Comparison of ENCODE assay signal across 8 mouse cellular contexts in genomic region chr11:67921091-67921826, GRCm38 (mm10). TPM values are rescaled to one million over a fixed set of nuclear protein-coding genes. Genes with fewer than 3 reads are reported as not detected.
A peak's percentile ranks its signal among the peaks of the same experiment; 100 is the strongest.
DNase-seq lines count a peak whose midpoint lies in the region; ATAC-seq and TF ChIP-seq lines count a peak whose summit lies in the region.

No protein-coding gene starts in this region.

- no peak for TF ChIP-seq CTCF in E14TG2a.4 (conservative IDR thresholded peaks at IDR 0.05; ENCODE audit: low read length)
- 0 out of 2 replicates have a peak, but pooled peaks have one; percentile 16 for TF ChIP-seq CTCF in forebrain, postnatal 0 days (IDR thresholded peaks at IDR 0.05; ENCODE audit: low read depth)

- no peaks in the 10 kb centered on the region for H3K9me3 ChIP-seq in E14TG2a.4 (ENCODE audit: low read length)
- no peaks in the 10 kb centered on the region for H3K9me3 ChIP-seq in forebrain, postnatal 0 days (ENCODE audit: low read length)
- no peaks in the 10 kb centered on the region for H3K9me3 ChIP-seq in hindbrain, embryonic 10.5 days
- no peaks in the 10 kb centered on the region for H3K9me3 ChIP-seq in stomach, embryonic 14.5 days (ENCODE audit: control insufficient read depth, low read depth, low read length)

- H3K27me3 ChIP-seq in E14TG2a.4 (ENCODE audit: insufficient read depth, low read length): peaks cover 28% of the 10 kb centered on the region
- peaks cover 10% of the 10 kb centered on the region for H3K27me3 ChIP-seq in forebrain, postnatal 0 days (ENCODE audit: insufficient read depth, low read length)
- peaks cover 33% of the 10 kb centered on the region for H3K27me3 ChIP-seq in hindbrain, embryonic 10.5 days (ENCODE audit: insufficient read depth, poor library complexity, severe bottlenecking)
- no peaks in the 10 kb centered on the region for H3K27me3 ChIP-seq in stomach, embryonic 14.5 days (ENCODE audit: control insufficient read depth, insufficient read depth, low read length)

- peak; percentile 21 for ATAC-seq in forebrain, postnatal 0 days
- ATAC-seq in megakaryocyte progenitor cell, adult 5-6 weeks (replicated peaks; ENCODE audit: poor library complexity): peak; percentile 33
- peak; percentile 47 for ATAC-seq in stomach, embryonic 14.5 days (ENCODE audit: insufficient number of reproducible peaks, insufficient read depth, low FRiP score, low read depth)

- H3K27ac ChIP-seq in forebrain, postnatal 0 days (ENCODE audit: low read depth, low read length): peak overlapping the region; percentile 45
- H3K27ac ChIP-seq in hindbrain, embryonic 10.5 days: peak overlapping the region; percentile 87
- H3K27ac ChIP-seq in stomach, embryonic 14.5 days (ENCODE audit: low read length): peak overlapping the region; percentile 86

- WGBS in forebrain, postnatal 0 days: 3% methylated on average over 47 of the region's 47 CpGs
- WGBS in hindbrain, embryonic 10.5 days: under 1% methylated on average over 47 of the region's 47 CpGs
- WGBS in stomach, embryonic 14.5 days: 2% methylated on average over 47 of the region's 47 CpGs

- peak overlapping the region; percentile 95 for H3K4me3 ChIP-seq in E14TG2a.4 (replicated peaks; ENCODE audit: low read length)
- peak overlapping the region; percentile 70 for H3K4me3 ChIP-seq in forebrain, postnatal 0 days (ENCODE audit: low read depth, low read length)
- peak overlapping the region; percentile 88 for H3K4me3 ChIP-seq in hindbrain, embryonic 10.5 days
- peak overlapping the region; percentile 71 for H3K4me3 ChIP-seq in stomach, embryonic 14.5 days (ENCODE audit: low read depth, low read length)

- intact Hi-C loops in left cerebral cortex, postnatal 25 days (cut with DNase I): no loop called here

- no peaks in the 10 kb centered on the region for H3K36me3 ChIP-seq in E14TG2a.4 (ENCODE audit: insufficient read depth, low read length)
- H3K36me3 ChIP-seq in forebrain, postnatal 0 days (ENCODE audit: insufficient read depth): no peaks in the 10 kb centered on the region
- no peaks in the 10 kb centered on the region for H3K36me3 ChIP-seq in hindbrain, embryonic 10.5 days
- H3K36me3 ChIP-seq in stomach, embryonic 14.5 days (ENCODE audit: control insufficient read depth, insufficient read depth, low read length): no peaks in the 10 kb centered on the region

- H3K4me1 ChIP-seq in E14TG2a.4 (replicated peaks; ENCODE audit: low read depth, low read length): peaks cover 38% of the 10 kb centered on the region
- H3K4me1 ChIP-seq in forebrain, postnatal 0 days (ENCODE audit: insufficient read depth): no peaks in the 10 kb centered on the region
- peaks cover 23% of the 10 kb centered on the region for H3K4me1 ChIP-seq in hindbrain, embryonic 10.5 days (replicated peaks)
- H3K4me1 ChIP-seq in stomach, embryonic 14.5 days (ENCODE audit: control insufficient read depth, insufficient read depth, low read length): no peaks in the 10 kb centered on the region

- DNase-seq in adrenal gland, postnatal 10 days: peak; percentile 59
- peak; percentile 24 for DNase-seq in forebrain, postnatal 0 days
- peak; percentile 63 for DNase-seq in hindbrain, embryonic 10.5 days (ENCODE audit: low spot score)
- DNase-seq in left cerebral cortex, postnatal 25 days (ENCODE audit: low spot score in 2 of 2): peak; percentile 18 to 39
- no peak for DNase-seq in layer of hippocampus, postnatal 25 days (ENCODE audit: extremely low spot score in 1 of 2, low spot score in 1 of 2)

- peak overlapping the region; percentile 100 for H3K4me2 ChIP-seq in forebrain, postnatal 0 days (ENCODE audit: low read depth)
- peak overlapping the region; percentile 100 for H3K4me2 ChIP-seq in stomach, embryonic 14.5 days (replicated peaks; ENCODE audit: low read depth, low read length)

- H3K9ac ChIP-seq in forebrain, postnatal 0 days: peak overlapping the region; percentile 76
- H3K9ac ChIP-seq in stomach, embryonic 14.5 days (replicated peaks; ENCODE audit: low read depth, low read length): peak overlapping the region; percentile 39

RNA-seq across cellular contexts. Expression of gene Usp43, which starts 0.7 kb away (rescaled TPM):
- total RNA-seq in adrenal gland, postnatal 10 days (2021): 1 to 10 TPM; 1.7 to 2.9 TPM
- total RNA-seq in forebrain, postnatal 0 days (2014; rRNA removed): 7.0 and 12.3 TPM in 2 replicates
- polyA plus RNA-seq in forebrain, postnatal 0 days (2015; fragmentation: Nextera tagmentation; extraction: Ambion mirVana): 3.8 and 4.8 TPM in 2 replicates
- 0.77 and 1.2 TPM in 2 replicates for polyA plus RNA-seq in hindbrain, embryonic 10.5 days (2016; fragmentation: Nextera tagmentation; extraction: Ambion mirVana)
- 1 to 10 TPM; 4.0 to 7.6 TPM for total RNA-seq in left cerebral cortex, postnatal 25 days (2021)
- not detected in 2 replicates for total RNA-seq in megakaryocyte progenitor cell, adult 5-6 weeks (2015)
- not detected in 2 replicates for total RNA-seq in megakaryocyte progenitor cell, adult 5-6 weeks (2017)
- polyA plus RNA-seq in stomach, embryonic 14.5 days (2014; fragmentation: Nextera tagmentation; extraction: Ambion mirVana): 3.5 and 3.9 TPM in 2 replicates
- total RNA-seq in layer of hippocampus, postnatal 25 days (2021): 1 to 10 TPM in 1 of 2 experiments, under 1 TPM in 1; 0.76 to 1.1 TPM

RNA-seq across cellular contexts. Expression of gene Cfap52, which starts 44.2 kb away (rescaled TPM):
- under 1 TPM in 1 of 2 experiments, not detected in 1; 0.55 TPM for total RNA-seq in adrenal gland, postnatal 10 days (2021)
- 3.0 and 4.2 TPM in 2 replicates for total RNA-seq in forebrain, postnatal 0 days (2014; rRNA removed)
- polyA plus RNA-seq in forebrain, postnatal 0 days (2015; fragmentation: Nextera tagmentation; extraction: Ambion mirVana): 2.6 and 4.8 TPM in 2 replicates
- polyA plus RNA-seq in hindbrain, embryonic 10.5 days (2016; fragmentation: Nextera tagmentation; extraction: Ambion mirVana): 2.3 and 5.4 TPM in 2 replicates
- 10 to 100 TPM in 1 of 2 experiments, 1 to 10 TPM in 1; 8.2 to 10.9 TPM for total RNA-seq in left cerebral cortex, postnatal 25 days (2021)
- total RNA-seq in megakaryocyte progenitor cell, adult 5-6 weeks (2015): not detected in 2 replicates
- total RNA-seq in megakaryocyte progenitor cell, adult 5-6 weeks (2017): not detected in 2 replicates
- polyA plus RNA-seq in stomach, embryonic 14.5 days (2014; fragmentation: Nextera tagmentation; extraction: Ambion mirVana): 0.48 and 1.3 TPM in 2 replicates
- total RNA-seq in layer of hippocampus, postnatal 25 days (2021): under 1 TPM; 0.87 to 0.94 TPM

RNA-seq across cellular contexts. Expression of gene Stx8, which starts 44.7 kb away (rescaled TPM):
- total RNA-seq in adrenal gland, postnatal 10 days (2021): 10 to 100 TPM; 33.2 to 34.1 TPM
- total RNA-seq in forebrain, postnatal 0 days (2014; rRNA removed): 11.1 and 21.6 TPM in 2 replicates
- 67.8 and 78.9 TPM in 2 replicates for polyA plus RNA-seq in forebrain, postnatal 0 days (2015; fragmentation: Nextera tagmentation; extraction: Ambion mirVana)
- 50.7 and 57.5 TPM in 2 replicates for polyA plus RNA-seq in hindbrain, embryonic 10.5 days (2016; fragmentation: Nextera tagmentation; extraction: Ambion mirVana)
- 10 to 100 TPM; 36.1 to 36.2 TPM for total RNA-seq in left cerebral cortex, postnatal 25 days (2021)
- total RNA-seq in megakaryocyte progenitor cell, adult 5-6 weeks (2015): 35.7 and 47.8 TPM in 2 replicates
- 21.7 and 39.9 TPM in 2 replicates for total RNA-seq in megakaryocyte progenitor cell, adult 5-6 weeks (2017)
- 60.4 and 68.5 TPM in 2 replicates for polyA plus RNA-seq in stomach, embryonic 14.5 days (2014; fragmentation: Nextera tagmentation; extraction: Ambion mirVana)
- 10 to 100 TPM; 34.4 to 36.5 TPM for total RNA-seq in layer of hippocampus, postnatal 25 days (2021)

Comparison
In these comparisons a context has a peak if more than half of its experiments do, and no peak if none do; other contexts are left out.
1. DNase-seq: peak in adrenal gland, postnatal 10 days (single experiment), forebrain, postnatal 0 days (single experiment), hindbrain, embryonic 10.5 days (single experiment) and left cerebral cortex, postnatal 25 days (2 of 2); none in layer of hippocampus, postnatal 25 days (0 of 2).
2. Peak in every context shown above with its lines, with median percentiles within 50 percentile points of each other: H3K4me3 ChIP-seq, ATAC-seq and H3K27ac ChIP-seq.